Mouse (Mus musculus): ENCODE measurements around the gene Gm16405. TPM values are rescaled to one million over a fixed set of nuclear protein-coding genes. Genes with fewer than 3 reads are reported as not detected.
"Not testable (repeated sequence)": the region's sequence is repeated elsewhere in the genome, so short reads cannot be mapped to it uniquely, and the experiment has no call there.

The Gm16405 gene
- polyA plus RNA-seq (2012; rRNA removed) = not detected in 2 replicates

DNA sequence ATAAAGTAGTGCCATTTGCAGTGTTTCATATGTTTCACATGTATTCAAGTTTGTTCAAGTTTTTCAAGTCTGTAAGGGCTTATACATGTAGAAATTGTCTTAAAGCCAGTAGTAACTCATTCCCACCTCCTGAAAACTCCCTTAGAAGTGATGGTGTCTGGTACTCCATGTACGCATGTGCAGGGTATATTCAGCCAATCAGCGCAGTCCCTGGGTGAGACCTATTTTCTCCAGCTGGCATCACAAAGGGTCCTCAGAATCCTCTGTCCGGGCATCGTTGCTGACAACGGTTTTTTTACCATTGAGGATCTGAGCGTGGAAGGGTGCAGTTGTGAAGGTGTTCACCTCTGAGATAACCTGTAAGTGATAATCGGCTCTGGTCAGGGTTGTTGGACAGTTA lies at the start of gene Gm16405:
TSS of gene Gm16405 (plus strand) at position 301 of the 400 bp plus-strand sequence.
- not testable (repeated sequence) for H3K27me3 ChIP-seq (ENCODE audit: control insufficient read depth, insufficient read depth, low read length); H3K4me1 ChIP-seq (ENCODE audit: control insufficient read depth, insufficient read depth, insufficient read length, low read length); H3K27ac ChIP-seq (ENCODE audit: insufficient read depth, low read depth, low read length); H3K4me3 ChIP-seq (ENCODE audit: low read depth, low read length); H3K36me3 ChIP-seq (ENCODE audit: control insufficient read depth, insufficient read depth, low read length)
- no CpG with 5 or more reads among the region's 7 CpGs for WGBS

Other genes starting within 250 kb of the Gm16405 start
- gene Gm16430, start 91.0 kb downstream of the Gm16405 start, polyA plus RNA-seq (2012; rRNA removed) = not detected in 2 replicates